Mouse (Mus musculus): ENCODE measurements at regions not wholly inside any gene's neighbourhood (a gene's known extent, or its start where the extent isn't known, plus 50 kb on each side); places are given as distances from the start of the nearest gene placed in this dataset.
A peak's percentile ranks its signal among the peaks of the same experiment; 100 is the strongest.

DNA sequence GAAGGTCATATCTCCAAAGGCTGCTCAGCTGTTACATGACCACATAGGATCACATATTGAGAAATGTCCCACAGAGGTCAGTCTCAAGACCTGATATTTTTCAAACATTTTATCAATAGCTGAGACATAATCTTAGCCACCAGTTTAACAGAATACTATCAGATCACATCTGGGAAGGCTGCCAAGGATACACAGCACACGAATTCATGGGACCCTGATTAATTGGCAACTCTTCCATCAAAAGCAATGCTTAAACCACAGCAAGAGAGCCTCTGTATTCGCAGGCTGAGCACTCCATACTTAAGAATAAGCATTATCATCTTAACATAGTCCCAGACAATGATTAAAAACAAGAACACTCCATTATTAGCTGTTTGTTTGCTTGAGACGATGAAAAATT is 691.9 kb downstream of the Robo2 start:
- no peaks in the 10 kb centered on the region for H3K4me1 ChIP-seq (ENCODE audit: control insufficient read depth in 2 of 2, insufficient read depth in 2 of 2, low read length in 2 of 2)
- WGBS: 71% methylated on average over 3 of the region's 3 CpGs
- H3K27ac ChIP-seq (replicated peaks in 1 of 2; ENCODE audit: control insufficient read depth in 1 of 2, insufficient read depth in 1 of 2, low read depth in 2 of 2, low read length in 2 of 2): no peak overlapping the region
- no peak overlapping the region for H3K4me3 ChIP-seq (ENCODE audit: control insufficient read depth in 1 of 2, insufficient read depth in 1 of 2, low read depth in 1 of 2, low read length in 2 of 2)
- H3K36me3 ChIP-seq (ENCODE audit: control insufficient read depth, insufficient read depth, low read length): no peaks in the 10 kb centered on the region
- H3K4me2 ChIP-seq (ENCODE audit: low read length): no peak overlapping the region
- no peaks in the 10 kb centered on the region for H3K27me3 ChIP-seq (ENCODE audit: control insufficient read depth, insufficient read depth, low read length)
- H3K9ac ChIP-seq (ENCODE audit: low read length): no peak overlapping the region
- H3K9me3 ChIP-seq (ENCODE audit: control insufficient read depth, low read length): no peaks in the 10 kb centered on the region
- ATAC-seq (ENCODE audit: insufficient number of reproducible peaks, insufficient read depth, low FRiP score, low read depth): no peak

DNA sequence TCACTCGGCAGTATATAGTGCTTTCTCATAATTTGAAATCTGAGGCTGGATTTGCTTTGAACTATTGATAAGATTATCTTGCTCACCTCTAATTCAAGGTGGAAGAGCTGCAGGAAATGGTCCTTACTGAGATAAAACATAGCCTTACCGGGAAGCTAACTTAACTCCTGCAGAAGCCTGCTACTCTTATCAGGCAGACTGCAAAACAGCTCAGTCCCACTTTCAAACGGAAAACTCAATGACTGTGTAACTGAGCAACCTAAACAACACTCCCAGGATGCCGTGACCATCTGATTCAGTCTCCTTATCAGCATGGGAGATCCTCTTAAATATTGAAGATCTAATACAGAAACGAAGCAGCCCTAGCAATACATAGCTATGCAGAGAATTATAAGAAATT is 695.3 kb downstream of the Robo2 start:
- 15% methylated on average over 5 of the region's 5 CpGs for WGBS
- no peak for ATAC-seq (ENCODE audit: insufficient number of reproducible peaks, insufficient read depth, low FRiP score, low read depth)

DNA sequence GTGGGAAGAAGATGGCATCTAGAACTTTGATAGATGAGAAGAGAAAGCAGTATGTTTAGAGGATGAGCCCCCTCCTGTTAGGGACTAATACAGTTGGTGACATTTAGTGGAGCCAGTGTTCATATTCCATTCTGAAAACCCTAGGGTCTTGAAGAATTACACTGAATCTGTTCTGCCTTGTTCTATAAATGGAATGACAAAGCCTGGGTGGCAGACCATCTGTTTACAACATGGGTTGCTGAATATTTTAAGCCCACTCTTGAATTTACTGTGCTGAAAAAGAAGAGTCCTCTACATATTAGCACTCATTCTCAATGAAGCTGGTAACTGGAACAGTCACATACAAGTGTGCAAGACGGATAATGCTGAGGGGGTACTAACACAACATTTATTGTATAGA is 704.6 kb downstream of the Robo2 start:
- Histone ChIP-seq H3K4me1 (ENCODE audit: control insufficient read depth in 2 of 2, insufficient read depth in 2 of 2, low read length in 2 of 2) (no peaks in the 10 kb centered on the region), H3K27me3 (ENCODE audit: control insufficient read depth, insufficient read depth, low read length) (no peaks in the 10 kb centered on the region), H3K36me3 (ENCODE audit: control insufficient read depth, insufficient read depth, low read length) (no peaks in the 10 kb centered on the region), H3K9me3 (ENCODE audit: control insufficient read depth, low read length) (no peaks in the 10 kb centered on the region), H3K4me2 (ENCODE audit: low read length) (no peak overlapping the region), H3K27ac (replicated peaks in 1 of 2; ENCODE audit: control insufficient read depth in 1 of 2, insufficient read depth in 1 of 2, low read depth in 2 of 2, low read length in 2 of 2) (no peak overlapping the region), H3K4me3 (ENCODE audit: control insufficient read depth in 1 of 2, insufficient read depth in 1 of 2, low read depth in 1 of 2, low read length in 2 of 2) (no peak overlapping the region), H3K9ac (ENCODE audit: low read length) (no peak overlapping the region)
- no peak for ATAC-seq (ENCODE audit: insufficient number of reproducible peaks, insufficient read depth, low FRiP score, low read depth)
- 77% methylated on average over 1 of the region's 1 CpGs for WGBS

More for the DNA sequence above, 695.3 kb downstream of the Robo2 start:
- Histone ChIP-seq H3K9ac (ENCODE audit: low read length) (no peak overlapping the region), H3K9me3 (ENCODE audit: control insufficient read depth, low read length) (no peaks in the 10 kb centered on the region), H3K27me3 (ENCODE audit: control insufficient read depth, insufficient read depth, low read length) (no peaks in the 10 kb centered on the region), H3K36me3 (ENCODE audit: control insufficient read depth, insufficient read depth, low read length) (no peaks in the 10 kb centered on the region), H3K4me1 (ENCODE audit: control insufficient read depth in 2 of 2, insufficient read depth in 2 of 2, low read length in 2 of 2) (no peaks in the 10 kb centered on the region), H3K27ac (replicated peaks in 1 of 2; ENCODE audit: control insufficient read depth in 1 of 2, insufficient read depth in 1 of 2, low read depth in 2 of 2, low read length in 2 of 2) (no peak overlapping the region), H3K4me3 (ENCODE audit: control insufficient read depth in 1 of 2, insufficient read depth in 1 of 2, low read depth in 1 of 2, low read length in 2 of 2) (no peak overlapping the region), H3K4me2 (ENCODE audit: low read length) (no peak overlapping the region)

DNA sequence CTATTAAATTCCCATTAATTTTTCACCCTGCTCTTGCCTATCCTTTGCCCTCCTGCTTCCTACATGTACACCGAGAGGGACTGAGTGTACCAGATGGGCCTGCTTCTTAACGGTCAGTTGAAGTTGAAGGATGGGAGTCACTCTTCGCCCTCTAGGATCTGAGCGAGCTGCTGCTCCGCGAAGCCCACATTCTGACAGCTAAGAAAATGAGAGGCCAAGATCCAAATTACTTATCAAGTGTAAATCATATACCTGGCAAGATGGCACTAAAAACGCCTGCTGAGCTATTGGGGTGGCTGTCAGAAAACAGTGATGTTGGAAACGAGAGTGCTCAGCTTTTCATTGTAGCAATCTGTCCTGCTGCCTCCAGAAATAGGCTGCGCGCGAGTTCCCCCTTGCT is 722.4 kb downstream of the Robo2 start:
- H3K9ac ChIP-seq (ENCODE audit: low read length): no peak overlapping the region
- H3K4me1 ChIP-seq (ENCODE audit: control insufficient read depth in 2 of 2, insufficient read depth in 2 of 2, low read length in 2 of 2): no peaks in the 10 kb centered on the region
- no peak overlapping the region for H3K4me2 ChIP-seq (ENCODE audit: low read length)
- H3K36me3 ChIP-seq (ENCODE audit: control insufficient read depth, insufficient read depth, low read length): no peaks in the 10 kb centered on the region
- no peak for ATAC-seq (ENCODE audit: insufficient number of reproducible peaks, insufficient read depth, low FRiP score, low read depth)
- no peak overlapping the region for H3K27ac ChIP-seq (replicated peaks in 1 of 2; ENCODE audit: control insufficient read depth in 1 of 2, insufficient read depth in 1 of 2, low read depth in 2 of 2, low read length in 2 of 2)
- H3K9me3 ChIP-seq (ENCODE audit: control insufficient read depth, low read length): no peaks in the 10 kb centered on the region
- WGBS: 80% methylated on average over 11 of the region's 11 CpGs
- no peaks in the 10 kb centered on the region for H3K27me3 ChIP-seq (ENCODE audit: control insufficient read depth, insufficient read depth, low read length)
- no peak overlapping the region for H3K4me3 ChIP-seq (ENCODE audit: control insufficient read depth in 1 of 2, insufficient read depth in 1 of 2, low read depth in 1 of 2, low read length in 2 of 2)

DNA sequence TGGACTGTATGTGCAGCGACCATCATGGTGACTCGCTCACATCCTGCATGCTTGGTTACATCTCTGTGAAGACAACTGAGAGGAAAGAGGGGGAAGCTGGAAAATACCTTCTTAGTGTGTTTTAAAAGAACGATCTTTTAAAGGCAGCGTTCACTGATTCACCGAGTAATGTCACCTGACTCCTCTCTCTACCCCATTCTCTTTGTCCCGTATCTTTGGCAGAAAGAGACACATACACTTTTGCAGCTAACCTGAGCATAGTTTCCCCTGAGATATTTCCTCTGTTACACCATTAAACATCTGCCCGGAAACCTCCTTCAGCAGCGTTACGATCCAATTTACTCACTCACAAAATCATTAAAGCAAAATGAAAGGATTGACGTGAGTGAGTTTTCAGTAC is 731.8 kb downstream of the Robo2 start:
- Histone ChIP-seq H3K9ac (ENCODE audit: low read length) (no peak overlapping the region), H3K9me3 (ENCODE audit: control insufficient read depth, low read length) (no peaks in the 10 kb centered on the region), H3K4me2 (ENCODE audit: low read length) (no peak overlapping the region), H3K27me3 (ENCODE audit: control insufficient read depth, insufficient read depth, low read length) (no peaks in the 10 kb centered on the region), H3K4me3 (ENCODE audit: control insufficient read depth in 1 of 2, insufficient read depth in 1 of 2, low read depth in 1 of 2, low read length in 2 of 2) (no peak overlapping the region), H3K36me3 (ENCODE audit: control insufficient read depth, insufficient read depth, low read length) (no peaks in the 10 kb centered on the region), H3K4me1 (ENCODE audit: control insufficient read depth in 2 of 2, insufficient read depth in 2 of 2, low read length in 2 of 2) (no peaks in the 10 kb centered on the region), H3K27ac (replicated peaks in 1 of 2; ENCODE audit: control insufficient read depth in 1 of 2, insufficient read depth in 1 of 2, low read depth in 2 of 2, low read length in 2 of 2) (no peak overlapping the region)
- ATAC-seq (ENCODE audit: insufficient number of reproducible peaks, insufficient read depth, low FRiP score, low read depth): no peak
- WGBS: 86% methylated on average over 10 of the region's 10 CpGs

DNA sequence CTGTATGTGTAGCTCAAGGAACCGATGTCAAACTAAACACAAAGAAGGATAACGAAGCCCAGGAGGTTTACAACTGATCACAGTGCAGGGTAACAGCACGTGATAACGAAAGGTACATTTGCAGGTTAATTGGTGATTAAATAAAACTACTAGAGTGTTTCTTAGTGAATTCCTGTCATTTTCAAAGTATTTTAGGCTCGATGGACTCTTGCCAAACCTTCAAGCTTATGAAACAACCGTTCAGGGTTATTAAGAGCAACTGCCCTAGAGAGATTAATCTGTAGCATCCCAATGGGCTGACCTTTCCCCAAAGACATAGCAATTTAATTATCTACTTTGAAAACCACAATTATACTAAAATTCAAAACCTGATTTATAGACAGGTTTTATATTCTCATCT is 741.1 kb downstream of the Robo2 start:
- Histone ChIP-seq H3K27ac (replicated peaks in 1 of 2; ENCODE audit: control insufficient read depth in 1 of 2, insufficient read depth in 1 of 2, low read depth in 2 of 2, low read length in 2 of 2) (no peak overlapping the region), H3K27me3 (ENCODE audit: control insufficient read depth, insufficient read depth, low read length) (no peaks in the 10 kb centered on the region), H3K4me2 (ENCODE audit: low read length) (no peak overlapping the region), H3K4me1 (ENCODE audit: control insufficient read depth in 2 of 2, insufficient read depth in 2 of 2, low read length in 2 of 2) (no peaks in the 10 kb centered on the region), H3K9ac (ENCODE audit: low read length) (no peak overlapping the region), H3K36me3 (ENCODE audit: control insufficient read depth, insufficient read depth, low read length) (no peaks in the 10 kb centered on the region), H3K4me3 (ENCODE audit: control insufficient read depth in 1 of 2, insufficient read depth in 1 of 2, low read depth in 1 of 2, low read length in 2 of 2) (no peak overlapping the region), H3K9me3 (ENCODE audit: control insufficient read depth, low read length) (no peaks in the 10 kb centered on the region)
- ATAC-seq (ENCODE audit: insufficient number of reproducible peaks, insufficient read depth, low FRiP score, low read depth): no peak
- 66% methylated on average over 6 of the region's 6 CpGs for WGBS

DNA sequence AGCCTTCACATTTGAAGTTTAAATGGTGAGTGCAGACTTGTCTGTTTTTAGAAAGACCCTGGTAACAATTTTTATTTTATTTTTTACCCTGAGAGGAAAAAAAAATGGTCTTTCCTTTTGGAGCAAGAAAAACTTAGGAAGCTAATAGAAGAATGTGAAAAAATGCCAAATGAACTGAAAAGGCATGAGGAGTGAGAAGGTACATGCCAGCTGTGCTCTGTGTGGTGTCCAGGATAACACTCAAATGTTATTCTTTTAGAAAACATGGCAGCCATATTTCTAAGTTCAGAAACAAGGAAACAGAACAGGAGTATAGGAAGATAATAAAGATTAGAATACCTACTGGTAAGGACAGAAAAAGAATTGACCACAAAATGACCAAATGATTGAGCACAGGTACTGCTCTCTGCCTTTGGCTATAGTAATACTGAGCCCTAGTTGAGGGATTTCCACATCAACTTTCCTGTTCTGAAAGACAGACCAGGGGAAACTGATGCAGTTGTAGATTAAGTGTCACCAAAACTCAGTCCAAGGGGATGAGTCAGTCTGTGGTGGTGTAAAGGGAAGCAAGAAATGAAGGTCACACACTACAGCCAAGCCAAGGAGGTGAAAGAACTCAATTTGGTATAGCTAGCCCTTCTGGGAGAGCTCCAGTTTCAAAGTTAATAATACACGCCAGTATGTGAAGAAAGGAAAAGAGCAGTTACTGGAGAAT is 758.5 kb downstream of the Robo2 start:
- Histone ChIP-seq H3K4me3 (ENCODE audit: control insufficient read depth in 1 of 2, insufficient read depth in 1 of 2, low read depth in 1 of 2, low read length in 2 of 2) (no peak overlapping the region), H3K4me2 (ENCODE audit: low read length) (no peak overlapping the region), H3K9me3 (ENCODE audit: control insufficient read depth, low read length) (no peaks in the 10 kb centered on the region), H3K9ac (ENCODE audit: low read length) (no peak overlapping the region), H3K27ac (replicated peaks in 1 of 2; ENCODE audit: control insufficient read depth in 1 of 2, insufficient read depth in 1 of 2, low read depth in 2 of 2, low read length in 2 of 2) (no peak overlapping the region), H3K36me3 (ENCODE audit: control insufficient read depth, insufficient read depth, low read length) (no peaks in the 10 kb centered on the region), H3K27me3 (ENCODE audit: control insufficient read depth, insufficient read depth, low read length) (no peaks in the 10 kb centered on the region), H3K4me1 (ENCODE audit: control insufficient read depth in 2 of 2, insufficient read depth in 2 of 2, low read length in 2 of 2) (no peaks in the 10 kb centered on the region)
- WGBS: 84% methylated on average over 1 of the region's 1 CpGs
- no peak for ATAC-seq (ENCODE audit: insufficient number of reproducible peaks, insufficient read depth, low FRiP score, low read depth)

DNA sequence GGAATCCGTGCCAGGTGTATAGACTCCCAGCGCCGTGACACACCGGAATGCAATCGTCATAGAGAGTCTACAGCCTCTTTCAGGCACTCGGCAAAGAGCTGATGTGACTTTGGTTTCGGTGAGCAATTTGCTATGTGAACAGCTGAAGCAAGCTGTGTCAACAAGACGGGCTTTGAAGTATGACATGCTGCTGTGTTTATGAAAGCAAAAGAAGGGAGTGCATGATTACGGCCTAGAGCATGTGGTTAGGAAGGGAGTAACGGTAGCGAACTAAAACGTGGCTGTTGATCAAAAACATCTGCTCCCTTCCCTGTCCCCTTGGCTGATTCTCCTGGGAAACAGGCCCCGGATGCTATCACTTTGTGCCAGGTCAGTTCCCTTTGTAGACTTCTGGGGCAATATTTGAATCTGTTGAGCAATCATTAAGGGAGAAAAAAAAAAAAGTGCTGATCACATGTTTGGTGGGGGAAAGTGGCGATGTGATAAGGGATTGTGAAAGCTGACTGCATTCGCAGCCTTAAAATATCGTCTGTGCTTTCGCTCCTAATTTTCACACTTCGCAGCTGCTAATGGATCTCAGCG is 764.3 kb downstream of the Robo2 start:
- no peak for ATAC-seq (ENCODE audit: insufficient number of reproducible peaks, insufficient read depth, low FRiP score, low read depth)
- Histone ChIP-seq H3K4me2 (ENCODE audit: low read length) (peak overlapping the region; percentile 58), H3K36me3 (ENCODE audit: control insufficient read depth, insufficient read depth, low read length) (no peaks in the 10 kb centered on the region), H3K4me1 (ENCODE audit: control insufficient read depth in 2 of 2, insufficient read depth in 2 of 2, low read length in 2 of 2) (no peaks in the 10 kb centered on the region), H3K27me3 (ENCODE audit: control insufficient read depth, insufficient read depth, low read length) (no peaks in the 10 kb centered on the region), H3K27ac (replicated peaks in 1 of 2; ENCODE audit: control insufficient read depth in 1 of 2, insufficient read depth in 1 of 2, low read depth in 2 of 2, low read length in 2 of 2) (no peak overlapping the region), H3K9me3 (ENCODE audit: control insufficient read depth, low read length) (no peaks in the 10 kb centered on the region), H3K9ac (ENCODE audit: low read length) (peak overlapping the region; percentile 50), H3K4me3 (ENCODE audit: control insufficient read depth in 1 of 2, insufficient read depth in 1 of 2, low read depth in 1 of 2, low read length in 2 of 2) (peak overlapping the region; percentile 3 to 22; a peak in 3 of 4 replicates)
- 46% methylated on average over 19 of the region's 19 CpGs for WGBS
